Mouse (Mus musculus): Measurements from ENCODE around the gene Mctp1.
"Not testable (repeated sequence)": the region's sequence is repeated elsewhere in the genome, so short reads cannot be mapped to it uniquely, and the experiment has no call there.

Mctp1 gene

DNA sequence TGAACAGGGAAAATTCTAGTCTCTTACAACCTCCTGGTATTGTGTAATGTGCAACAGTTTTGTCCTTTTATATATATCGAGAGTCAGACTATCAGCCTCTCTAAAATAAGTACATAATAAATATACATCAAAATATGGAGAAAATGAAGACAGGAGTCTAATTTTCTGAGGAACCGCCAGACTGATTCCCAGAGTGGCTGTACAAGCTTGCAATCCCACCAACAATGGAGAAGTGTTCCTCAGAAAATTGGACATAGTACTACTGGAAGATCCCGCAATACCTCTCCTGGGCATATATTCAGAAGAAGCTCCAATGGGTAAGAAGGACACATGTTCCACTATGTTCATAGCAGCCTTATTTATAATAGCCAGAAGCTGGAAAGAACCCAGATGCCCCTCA, 586.7 kb downstream of the Mctp1 start:
- not testable (repeated sequence) for DNase-seq

DNA sequence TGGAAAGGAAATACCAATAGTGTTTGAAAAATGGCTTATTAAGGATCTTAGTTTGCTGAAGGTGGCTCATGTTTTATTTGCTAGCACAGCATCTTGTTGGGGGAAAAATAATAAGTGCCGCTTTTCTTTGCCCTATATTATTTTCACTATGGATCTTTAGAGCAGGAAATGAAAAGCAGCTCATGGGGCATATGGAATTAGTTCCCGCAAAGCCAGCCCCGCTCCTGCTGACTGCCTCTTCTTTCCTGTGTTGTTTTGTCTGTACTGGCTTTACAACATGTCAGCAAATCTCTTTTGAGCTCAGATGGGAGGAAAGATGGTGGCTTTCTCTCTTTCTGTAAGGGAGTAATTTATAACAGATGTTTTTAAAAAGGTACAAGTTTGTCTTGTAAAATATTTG, 618.3 kb downstream of the Mctp1 start:
- DNase-seq = no peak

DNA sequence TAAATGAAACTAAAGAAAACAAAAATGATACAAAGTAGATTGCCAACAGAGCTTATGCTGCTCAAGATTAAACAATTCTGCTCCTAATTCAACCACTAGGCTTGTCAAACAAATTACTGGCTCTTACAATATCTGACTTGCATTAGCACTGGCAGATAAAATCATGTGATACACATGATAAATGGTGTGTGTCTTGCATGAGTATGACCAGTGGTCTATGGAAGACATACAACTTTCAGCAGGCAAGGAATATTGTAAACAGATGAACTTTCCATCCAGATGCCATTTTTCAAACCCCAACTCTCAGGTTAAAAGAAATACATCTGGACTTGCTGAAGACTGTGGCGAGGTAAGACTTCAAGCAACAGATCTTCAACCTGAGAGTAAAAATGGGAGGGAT, 619.3 kb downstream of the Mctp1 start:
- DNase-seq = no peak

DNA sequence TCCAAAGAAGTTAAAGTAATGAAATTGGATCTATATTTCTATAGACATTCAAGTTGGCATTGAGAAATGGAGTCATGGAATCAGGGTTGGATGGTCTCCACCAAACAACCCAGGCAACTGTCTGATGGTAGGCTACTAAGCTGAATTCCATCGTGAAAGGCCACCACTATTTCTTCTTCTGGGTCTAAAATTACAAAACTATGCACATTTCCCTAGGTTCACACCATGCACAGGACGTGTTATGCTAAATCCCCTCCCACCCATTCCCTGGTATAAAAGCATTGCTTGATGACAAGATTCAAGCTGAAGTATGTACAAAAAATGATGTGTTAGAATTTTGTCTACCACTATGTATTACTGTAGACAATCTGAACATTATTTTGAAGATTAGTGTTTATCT, 634.5 kb downstream of the Mctp1 start:
- no peak for DNase-seq

DNA sequence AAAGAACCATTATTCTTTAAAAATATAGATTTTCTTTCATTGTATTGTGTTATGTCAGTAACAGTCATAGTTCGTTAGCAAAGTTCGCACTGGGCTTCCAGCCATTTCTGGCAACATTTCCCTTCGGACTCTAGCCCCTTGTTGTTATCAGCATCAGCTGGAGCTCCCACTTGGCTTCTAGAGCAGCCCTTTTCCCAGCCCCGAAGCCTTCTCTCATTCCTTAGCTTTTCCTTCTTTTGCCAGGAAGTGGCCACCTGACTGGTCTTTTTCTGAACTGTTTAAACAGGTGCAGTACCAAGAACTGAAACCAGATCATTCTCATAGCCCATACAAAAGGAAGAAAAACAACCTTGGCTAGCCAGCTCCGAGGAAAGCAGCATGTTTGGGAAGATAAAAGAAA, 645.3 kb downstream of the Mctp1 start:
- no peak for DNase-seq

DNA sequence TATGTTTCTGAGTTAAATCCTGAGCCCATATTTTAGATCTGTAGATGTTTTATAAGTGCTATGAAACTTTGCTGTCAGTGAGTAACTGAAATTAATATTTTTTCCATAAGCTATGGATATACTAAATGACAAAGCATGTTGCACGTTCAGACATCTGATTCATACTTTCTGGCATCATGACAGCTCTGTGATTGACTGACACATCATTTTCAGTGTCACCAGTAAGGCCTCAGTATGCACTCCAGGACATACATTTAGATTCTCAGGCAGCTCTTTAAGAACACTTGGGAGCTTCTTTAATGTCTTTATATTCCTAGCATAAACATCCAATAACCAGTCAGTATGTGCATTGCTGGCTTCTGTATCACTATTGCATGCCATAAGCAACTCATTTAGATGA, 659.0 kb downstream of the Mctp1 start:
- DNase-seq = no peak

DNA sequence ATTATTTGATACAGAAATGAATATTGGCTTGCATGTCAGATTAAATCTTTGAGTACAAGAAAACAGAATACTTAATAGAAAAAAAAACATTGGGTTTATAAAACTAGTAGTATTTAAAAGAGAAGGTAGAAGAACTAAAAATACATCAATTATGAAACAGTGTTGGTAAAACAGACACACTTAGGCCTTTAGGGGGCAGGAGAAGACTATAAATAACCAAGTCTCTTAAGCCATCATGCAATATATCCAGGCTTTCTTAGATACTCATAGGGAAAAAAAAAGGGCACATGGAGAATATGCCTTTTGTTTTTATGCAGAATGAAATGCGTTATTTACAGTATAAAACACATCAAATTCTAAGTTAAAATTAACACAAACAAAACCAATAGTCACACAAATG, 661.0 kb downstream of the Mctp1 start:
- no peak for DNase-seq

DNA sequence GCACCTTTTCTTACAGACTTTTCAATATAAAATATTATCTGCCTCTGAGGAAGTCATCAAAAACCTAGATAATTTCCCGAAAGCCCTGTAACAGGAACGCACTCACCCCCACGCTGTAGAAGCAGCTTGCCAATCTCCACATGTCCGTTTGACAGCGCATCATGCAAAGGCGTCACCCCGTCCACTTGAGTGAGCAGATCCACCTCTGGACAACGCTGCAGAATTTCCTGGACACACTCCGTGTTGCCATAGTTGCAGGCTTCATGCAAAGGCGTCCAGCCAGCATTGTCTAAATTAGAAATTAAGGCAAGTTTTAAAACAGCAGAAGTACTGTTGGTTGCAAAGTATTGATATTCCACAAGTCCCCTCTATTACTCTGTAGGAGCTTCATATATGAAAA, 662.1 kb downstream of the Mctp1 start:
- no peak for DNase-seq

DNA sequence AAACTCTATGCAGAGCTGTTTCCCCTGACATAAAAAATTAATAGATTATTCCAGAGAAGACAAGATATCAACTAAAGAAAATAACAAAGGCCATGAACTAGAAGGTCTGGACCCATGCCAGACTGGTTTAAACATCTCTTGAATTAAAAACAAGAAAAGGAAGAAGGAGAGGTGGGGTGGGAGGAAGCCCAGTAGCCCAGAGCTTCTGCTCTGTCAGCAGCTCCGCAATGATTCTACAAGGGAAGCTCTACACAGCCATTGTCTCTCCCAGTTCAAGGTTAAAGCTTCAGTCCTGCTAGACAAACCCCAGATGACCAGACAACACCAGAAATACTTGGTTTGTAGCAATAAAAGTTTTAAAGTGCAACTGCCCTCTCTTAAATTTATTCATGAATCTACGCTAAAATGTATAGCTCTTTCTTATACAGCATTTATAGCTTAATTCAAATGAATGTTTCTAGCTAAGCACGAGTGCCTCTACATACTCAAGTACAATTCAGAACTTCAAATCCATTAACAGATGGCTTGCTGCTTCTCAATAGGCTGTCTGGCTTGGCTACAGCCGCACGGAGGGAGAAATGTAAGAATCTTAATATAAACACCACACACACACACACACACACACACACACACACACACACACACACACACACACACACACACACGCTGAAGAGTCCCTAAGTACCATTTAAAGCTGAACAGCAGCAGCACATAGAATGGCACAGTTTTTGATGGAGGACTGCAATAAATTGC, 663.0 kb downstream of the Mctp1 start:
- no peak for DNase-seq

DNA sequence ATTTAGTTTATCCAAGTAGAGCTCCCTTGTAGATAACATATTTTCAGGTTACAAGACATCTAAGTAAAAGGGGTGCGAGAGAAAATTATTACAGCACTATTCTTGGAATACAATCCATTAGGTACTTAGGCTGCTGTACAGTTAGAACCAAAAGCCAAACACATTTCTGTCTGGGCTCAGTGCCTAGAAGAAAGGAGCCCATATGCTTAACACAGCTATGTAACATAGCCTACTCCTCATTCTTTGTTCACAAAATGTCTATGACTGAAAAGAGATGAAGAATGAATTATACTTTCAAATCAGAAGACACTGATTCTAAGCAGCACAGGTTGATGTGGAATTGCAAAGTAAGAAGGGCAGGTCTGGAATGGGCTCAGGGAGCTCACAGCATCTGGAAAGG, 664.1 kb downstream of the Mctp1 start:
- DNase-seq = no peak

DNA sequence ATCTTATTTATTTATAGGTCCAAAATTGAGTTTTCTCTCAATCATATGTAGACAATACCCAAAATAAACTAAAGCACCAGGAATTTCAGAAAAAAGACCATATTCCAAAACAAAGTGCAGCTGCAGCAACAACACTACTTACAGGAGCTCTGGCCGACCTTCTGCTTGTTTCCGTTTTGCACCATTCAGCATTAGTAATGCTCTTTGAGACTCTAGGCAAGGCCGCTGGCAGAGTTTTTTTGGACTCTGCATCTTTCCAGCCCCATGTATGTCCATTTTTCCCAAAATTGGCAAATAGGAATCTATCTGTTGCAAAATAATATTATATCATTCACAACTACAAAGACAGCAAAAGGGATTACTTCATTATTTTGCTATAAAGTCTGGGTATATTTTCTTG, 665.4 kb downstream of the Mctp1 start:
- DNase-seq = no peak

DNA sequence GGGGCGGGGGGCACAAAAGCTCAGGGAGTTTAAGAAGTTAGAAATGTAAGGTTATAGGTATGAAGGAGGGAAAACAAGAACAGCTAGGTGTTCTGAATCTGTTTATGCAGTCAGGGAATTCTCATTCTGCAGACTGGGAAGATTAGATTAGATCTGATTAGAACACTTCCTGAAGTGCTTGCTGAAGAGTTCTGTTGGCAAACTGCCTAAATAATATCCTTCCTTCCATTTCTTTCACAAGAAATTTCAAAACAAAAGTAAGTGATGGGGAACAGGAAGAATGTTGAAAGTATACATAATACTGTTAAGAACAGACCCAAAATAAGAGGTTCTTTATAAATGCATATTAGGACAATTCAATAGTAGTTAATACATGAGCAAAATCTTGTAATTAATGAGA, 678.9 kb downstream of the Mctp1 start:
- no peak for DNase-seq

DNA sequence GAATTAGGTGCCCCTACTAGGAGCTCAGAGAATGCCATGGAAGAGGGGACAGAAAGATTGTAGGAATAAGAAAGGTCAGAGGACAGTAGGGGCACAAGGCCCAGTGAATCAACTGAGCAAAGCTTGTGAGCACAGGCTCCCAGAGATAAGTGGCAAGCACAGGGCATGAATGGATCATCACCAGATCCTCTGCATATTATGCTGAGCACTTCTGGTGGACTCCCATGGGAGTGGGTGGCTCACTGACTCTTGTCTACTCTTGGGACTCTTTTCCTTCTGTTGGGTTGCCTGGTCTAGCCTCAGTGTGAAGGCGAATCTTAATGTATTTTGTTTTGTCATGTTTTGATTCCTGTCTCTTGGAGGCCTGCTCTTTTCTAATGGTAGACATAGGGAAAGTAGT, 684.5 kb downstream of the Mctp1 start:
- no peak for DNase-seq

DNA sequence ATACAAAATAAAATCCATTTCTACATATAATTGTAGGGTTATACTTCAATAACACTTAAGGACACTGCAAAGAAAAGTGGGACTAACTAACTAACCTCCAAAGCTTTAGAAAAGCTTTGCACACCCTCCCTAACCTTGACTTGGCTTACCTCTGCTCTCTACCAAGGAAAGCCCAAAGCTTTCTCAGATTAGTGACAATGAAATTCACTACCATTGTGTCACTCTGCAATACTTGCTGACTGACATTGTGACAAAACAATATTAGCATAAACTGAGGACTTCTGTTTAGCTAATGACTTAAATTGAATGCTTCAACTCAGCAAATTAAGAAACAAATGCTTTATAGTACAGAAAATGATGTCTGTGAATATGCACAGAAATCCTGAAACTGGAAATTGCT, 687.7 kb downstream of the Mctp1 start:
- DNase-seq = no peak
